Mouse (Mus musculus) liver, embryonic 14.5 days (tissue): Measurements from ENCODE around the gene Pagr1b.

ENCODE experiments used
- CTCF ChIP-seq: IDR thresholded peaks from 2 replicates; pipeline ENCODE4 v1.5.1; 2016; ENCODE audit warnings: antibody characterized with exemption, low read depth, control low read depth
- EP300 ChIP-seq: IDR thresholded peaks from 2 replicates; pipeline ENCODE4 v1.6.1; 2016; ENCODE audit warnings: antibody characterized with exemption, low read depth

- TF ChIP-seq CTCF (peak; percentile 42; the same call in 1 of the 2 replicates), EP300 (no peak)
These were observed 19.8 kb downstream of the Pagr1b start for GRCm38 (mm10) chr7:126996449-126996848.
